Mouse (Mus musculus): ENCODE measurements at regions not wholly inside any gene's neighbourhood (a gene's known extent, or its start where the extent isn't known, plus 50 kb on each side); places are given as distances from the start of the nearest gene placed in this dataset.
A peak's percentile ranks its signal among the peaks of the same experiment; 100 is the strongest.

DNA sequence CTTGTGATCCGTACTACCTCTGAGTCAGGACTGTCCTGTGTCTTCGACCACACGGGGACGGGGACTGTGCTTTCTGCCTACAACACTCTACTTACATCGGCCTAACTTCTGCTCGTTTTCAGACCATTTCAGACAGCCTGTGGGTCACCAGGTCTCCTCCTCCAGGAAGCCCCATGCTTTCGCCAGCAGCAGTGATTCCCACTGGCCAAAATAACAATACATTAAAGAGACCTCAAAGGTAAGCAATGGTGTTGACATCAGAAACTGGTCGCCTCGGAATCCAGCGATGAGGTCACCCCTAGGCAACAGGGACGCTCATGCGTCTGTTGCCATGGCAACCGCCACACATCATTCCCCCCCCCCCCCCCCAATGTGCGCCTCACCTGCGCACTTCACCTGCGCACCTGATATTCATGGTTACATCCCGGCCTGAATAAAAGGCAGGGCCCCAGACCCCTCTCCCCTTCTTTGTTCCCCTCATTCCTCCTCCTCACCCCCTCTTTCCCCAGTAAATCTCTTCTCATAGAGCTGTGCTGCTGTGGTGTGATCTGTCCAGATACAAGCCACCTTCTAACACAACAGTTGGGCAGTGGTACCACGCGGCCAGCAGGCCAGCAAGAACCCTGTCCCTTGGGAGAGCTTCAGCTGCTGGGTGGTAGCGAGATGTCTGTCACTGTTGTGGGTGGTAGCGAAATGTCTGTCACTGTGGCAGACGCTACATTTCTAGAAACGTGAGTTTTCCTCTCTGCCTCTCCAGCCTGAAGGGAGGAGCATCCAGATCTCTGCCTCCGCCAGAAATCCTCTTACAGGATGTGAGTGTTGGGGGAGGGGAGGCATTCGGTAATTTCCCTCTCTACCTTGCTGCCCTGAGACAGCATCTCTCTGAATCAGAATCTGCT lies 145.0 kb downstream of the Setd4 start:
- Histone ChIP-seq H3K27ac (replicated peaks) (no peak overlapping the region), H3K4me2 (replicated peaks) (no peak overlapping the region), H3K27me3 (0 out of 2 replicates have a peak, but pooled peaks cover 6% of the 10 kb centered on the region), H3K4me1 (peaks cover 32% of the 10 kb centered on the region), H3K36me3 (no peaks in the 10 kb centered on the region), H3K9ac (no peak overlapping the region), H3K9me3 (replicated peaks) (no peaks in the 10 kb centered on the region), H3K4me3 (replicated peaks) (no peak overlapping the region)
- ATAC-seq (ENCODE audit: insufficient number of reproducible peaks, low FRiP score, low TSS enrichment, low read depth): no peak
- WGBS: 43% methylated on average over 25 of the region's 25 CpGs

DNA sequence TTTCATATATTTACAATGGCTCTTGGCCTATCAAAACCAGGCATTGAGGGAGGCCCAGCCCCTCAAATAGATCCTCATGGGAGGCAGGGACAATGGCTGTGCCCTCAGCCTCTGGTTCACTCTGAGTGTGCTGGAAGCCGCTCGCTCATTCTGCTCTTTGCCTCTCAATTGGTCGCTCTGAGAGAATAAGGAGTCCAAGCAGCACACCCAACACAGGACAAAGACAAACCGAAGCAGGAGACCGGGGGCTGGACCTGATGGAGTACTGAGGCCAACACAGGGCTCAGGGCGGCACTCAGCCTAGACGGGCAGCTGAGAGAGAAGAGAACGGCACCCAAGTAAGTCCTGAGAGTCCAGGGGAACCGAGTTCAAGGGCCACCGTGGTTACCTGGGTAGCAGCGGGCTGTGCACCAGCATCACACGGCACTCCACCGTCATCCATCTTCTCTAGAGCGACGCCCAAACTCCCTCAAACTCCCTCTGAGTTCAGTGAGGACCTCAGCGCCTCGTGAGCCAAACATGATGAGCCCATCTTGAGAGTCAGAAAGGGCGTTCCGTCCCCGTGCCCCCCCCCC lies 145.8 kb downstream of the Setd4 start:
- 91% methylated on average over 20 of the region's 20 CpGs for WGBS
- Histone ChIP-seq H3K4me3 (replicated peaks) (no peak overlapping the region), H3K27me3 (0 out of 2 replicates have a peak, but pooled peaks cover 6% of the 10 kb centered on the region), H3K4me1 (peaks cover 32% of the 10 kb centered on the region), H3K4me2 (replicated peaks) (no peak overlapping the region), H3K9me3 (replicated peaks) (no peaks in the 10 kb centered on the region), H3K9ac (no peak overlapping the region), H3K27ac (replicated peaks) (no peak overlapping the region), H3K36me3 (no peaks in the 10 kb centered on the region)
- no peak for ATAC-seq (ENCODE audit: insufficient number of reproducible peaks, low FRiP score, low TSS enrichment, low read depth)

DNA sequence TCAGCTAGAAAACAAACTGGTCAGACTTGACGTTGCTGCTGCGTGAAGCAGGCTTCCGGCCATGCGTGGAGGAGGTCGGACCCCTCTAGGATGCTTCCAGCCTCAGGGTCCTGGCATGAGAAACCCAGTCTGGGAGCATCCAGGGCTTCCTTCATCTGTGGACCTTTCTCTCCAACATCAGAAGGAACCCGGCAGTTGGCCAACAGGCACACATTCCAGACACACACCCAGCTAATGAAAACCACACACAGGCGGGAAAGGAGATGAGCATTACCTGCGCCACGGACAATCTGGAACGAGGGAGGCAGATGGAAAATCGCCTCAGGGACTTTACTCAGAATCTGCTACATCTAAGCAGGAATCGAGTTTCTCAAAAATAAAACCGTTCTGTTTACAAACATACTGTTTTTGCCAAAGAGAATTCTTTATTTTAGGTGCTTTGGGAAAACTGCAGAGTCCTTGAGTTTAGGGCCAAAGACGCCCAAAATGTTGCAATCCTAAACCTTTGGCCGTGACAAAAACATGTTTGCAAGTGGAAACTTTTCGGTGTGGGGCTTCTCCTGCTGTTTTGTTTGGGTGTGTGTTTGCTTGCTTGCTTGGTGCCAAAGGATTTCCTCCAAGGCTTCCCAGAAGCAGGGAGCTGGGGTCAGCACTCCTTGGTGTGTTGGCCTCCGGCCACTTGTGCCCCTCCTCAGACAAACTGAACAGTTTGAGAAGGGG lies 147.0 kb downstream of the Setd4 start:
- 32% methylated on average over 17 of the region's 17 CpGs for WGBS
- Histone ChIP-seq H3K4me1 (peaks cover 25% of the 10 kb centered on the region), H3K9ac (no peak overlapping the region), H3K27ac (replicated peaks) (peak overlapping the region; percentile 40; the same call in 1 of the 2 replicates), H3K4me3 (replicated peaks) (no peak overlapping the region), H3K36me3 (no peaks in the 10 kb centered on the region), H3K9me3 (replicated peaks) (no peaks in the 10 kb centered on the region), H3K27me3 (0 out of 2 replicates have a peak, but pooled peaks cover 6% of the 10 kb centered on the region), H3K4me2 (replicated peaks) (no peak overlapping the region)
- no peak for ATAC-seq (ENCODE audit: insufficient number of reproducible peaks, low FRiP score, low TSS enrichment, low read depth)

DNA sequence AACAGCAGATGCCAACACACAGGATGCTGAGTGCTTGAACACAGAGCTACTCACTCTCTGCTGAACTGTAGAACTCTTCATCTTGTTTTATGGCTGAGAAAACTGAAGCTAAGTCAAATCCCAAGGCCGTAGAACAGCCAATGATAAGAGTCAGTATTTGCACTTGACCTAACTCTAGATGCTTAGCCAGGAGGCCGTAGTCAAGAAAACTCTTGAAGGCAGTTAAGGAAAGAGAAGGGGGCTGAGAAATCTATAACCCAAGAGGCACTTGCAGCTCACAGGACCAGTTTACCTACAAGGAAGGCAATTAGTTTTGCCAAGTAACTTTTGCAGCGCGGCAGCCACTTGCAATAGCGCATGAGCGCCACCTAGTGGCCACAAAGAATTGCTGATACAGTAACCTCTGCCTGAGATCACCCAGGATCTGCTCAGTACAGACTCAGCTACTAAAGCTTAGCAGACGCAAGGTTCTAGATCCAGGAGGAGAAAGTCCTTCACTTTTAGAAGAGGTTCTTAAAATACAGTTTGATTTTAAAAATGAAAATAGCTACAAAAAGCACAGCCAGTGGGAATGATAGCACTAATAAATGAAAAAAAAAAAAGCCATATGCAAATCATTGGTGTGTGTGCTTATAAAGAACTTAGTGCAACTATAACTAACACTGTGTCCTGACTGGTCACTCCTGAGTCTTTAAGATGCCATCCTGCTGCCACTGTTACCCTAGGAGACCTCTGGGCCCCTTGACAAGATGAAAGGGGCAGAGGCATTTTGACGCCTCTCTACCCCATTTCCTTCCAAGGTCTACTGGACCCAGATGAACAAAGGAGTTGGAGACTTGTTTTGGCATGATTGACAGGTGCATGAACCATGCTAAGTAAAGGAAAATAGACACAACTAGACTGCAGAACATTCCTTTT lies 149.5 kb downstream of the Setd4 start:
- no peaks in the 10 kb centered on the region for H3K36me3 ChIP-seq
- no peaks in the 10 kb centered on the region for H3K9me3 ChIP-seq (replicated peaks)
- H3K4me2 ChIP-seq (replicated peaks): no peak overlapping the region
- H3K27me3 ChIP-seq: peaks cover 8% of the 10 kb centered on the region
- peaks cover 17% of the 10 kb centered on the region for H3K4me1 ChIP-seq
- H3K4me3 ChIP-seq (replicated peaks): no peak overlapping the region
- 26% methylated on average over 8 of the region's 8 CpGs for WGBS
- no peak overlapping the region for H3K9ac ChIP-seq
- H3K27ac ChIP-seq (replicated peaks): no peak overlapping the region
- ATAC-seq (ENCODE audit: insufficient number of reproducible peaks, low FRiP score, low TSS enrichment, low read depth): no peak

DNA sequence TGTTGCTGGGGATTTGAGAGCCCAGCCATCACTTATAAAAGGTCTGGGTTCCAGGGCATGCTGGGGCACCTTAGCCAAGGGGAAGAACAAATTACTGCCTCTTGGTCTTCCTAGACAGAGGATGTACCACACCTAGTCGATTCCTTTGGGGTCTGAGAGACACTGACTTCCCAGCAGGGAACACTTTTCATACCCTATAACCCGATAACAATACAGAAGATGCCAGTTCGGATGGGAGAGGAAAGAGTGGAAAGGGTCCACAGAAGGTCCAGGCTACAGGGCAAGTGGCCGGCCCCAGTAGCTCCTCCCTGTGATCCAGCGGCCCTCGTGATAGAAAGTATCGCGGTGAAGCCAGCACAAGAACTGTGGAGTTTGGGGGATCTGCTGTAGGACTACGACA lies 150.8 kb downstream of the Setd4 start:
- H3K36me3 ChIP-seq: no peaks in the 10 kb centered on the region
- H3K4me3 ChIP-seq (replicated peaks): no peak overlapping the region
- no peak overlapping the region for H3K9ac ChIP-seq
- H3K9me3 ChIP-seq (replicated peaks): no peaks in the 10 kb centered on the region
- 0 out of 2 replicates have a peak, but pooled peaks cover 5% of the 10 kb centered on the region for H3K4me1 ChIP-seq
- 77% methylated on average over 9 of the region's 9 CpGs for WGBS
- no peak overlapping the region for H3K4me2 ChIP-seq (replicated peaks)
- H3K27ac ChIP-seq (replicated peaks): no peak overlapping the region
- ATAC-seq (ENCODE audit: insufficient number of reproducible peaks, low FRiP score, low TSS enrichment, low read depth): no peak
- peaks cover 7% of the 10 kb centered on the region for H3K27me3 ChIP-seq

DNA sequence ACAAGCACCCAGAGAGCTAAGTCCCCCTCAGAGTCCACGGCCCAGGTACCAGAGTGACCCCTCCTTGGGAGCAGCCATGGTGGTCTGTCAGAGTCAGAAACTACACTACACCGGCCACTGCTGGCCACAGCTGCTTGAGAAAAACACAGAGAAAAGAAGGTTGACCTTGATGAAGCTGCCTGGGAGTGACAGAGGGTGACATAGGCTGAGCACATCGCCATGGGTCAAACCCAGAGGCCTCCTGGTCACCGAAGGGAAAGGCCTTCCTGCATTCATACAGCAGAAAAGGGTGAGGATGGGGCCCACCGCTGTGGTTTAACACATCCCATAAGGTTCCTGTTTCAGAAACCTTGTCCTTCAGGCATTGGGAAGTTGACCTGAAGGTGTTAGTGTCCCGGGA lies 153.0 kb downstream of the Setd4 start:
- Histone ChIP-seq H3K27ac (replicated peaks) (no peak overlapping the region), H3K9ac (no peak overlapping the region), H3K27me3 (peaks cover 7% of the 10 kb centered on the region), H3K36me3 (no peaks in the 10 kb centered on the region), H3K4me1 (no peaks in the 10 kb centered on the region), H3K4me3 (replicated peaks) (no peak overlapping the region), H3K9me3 (replicated peaks) (no peaks in the 10 kb centered on the region), H3K4me2 (replicated peaks) (no peak overlapping the region)
- no peak for ATAC-seq (ENCODE audit: insufficient number of reproducible peaks, low FRiP score, low TSS enrichment, low read depth)
- 85% methylated on average over 6 of the region's 6 CpGs for WGBS

DNA sequence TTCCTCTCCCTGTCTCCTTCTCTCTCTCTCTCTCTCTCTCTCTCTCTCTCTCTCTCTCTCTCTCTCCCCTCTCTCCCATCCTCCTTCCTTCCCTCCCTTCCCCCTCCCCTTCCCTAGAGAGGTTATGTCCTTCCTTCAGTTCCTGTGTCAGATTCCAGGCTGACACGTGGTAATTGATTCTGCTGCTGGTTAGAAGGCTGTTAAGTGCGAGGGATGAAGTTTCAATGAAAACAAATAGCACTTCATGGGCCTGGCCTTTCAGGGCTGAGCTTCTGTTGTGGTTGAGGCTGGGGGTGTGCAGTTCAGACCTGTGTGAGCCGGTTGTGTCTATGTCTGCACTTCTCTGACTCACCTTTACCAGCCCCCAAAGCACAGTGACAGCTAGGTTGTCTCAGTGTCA lies 153.9 kb downstream of the Setd4 start:
- ATAC-seq (ENCODE audit: insufficient number of reproducible peaks, low FRiP score, low TSS enrichment, low read depth): no peak
- no peak overlapping the region for H3K4me3 ChIP-seq (replicated peaks)

DNA sequence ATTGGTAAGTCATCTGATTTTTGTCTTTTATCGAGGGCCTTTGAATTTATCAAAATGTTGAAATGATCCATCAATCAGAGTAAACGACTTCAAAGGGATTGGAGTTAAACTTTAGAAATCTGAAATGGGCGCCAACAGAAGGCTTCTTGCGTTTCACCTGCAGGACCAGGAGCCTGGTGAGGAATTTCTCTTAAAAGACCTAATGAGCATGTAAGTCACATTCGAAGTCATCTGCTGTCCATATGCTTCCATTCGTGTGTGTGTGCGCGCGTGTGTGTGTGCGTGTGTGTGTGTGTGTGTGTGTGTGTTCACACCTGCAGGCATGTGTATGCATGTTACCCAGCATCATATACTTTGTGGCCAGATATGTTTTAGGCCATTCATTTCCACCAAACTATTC lies 155.7 kb downstream of the Setd4 start:
- Histone ChIP-seq H3K36me3 (no peaks in the 10 kb centered on the region), H3K4me2 (replicated peaks) (no peak overlapping the region), H3K27ac (replicated peaks) (no peak overlapping the region), H3K4me3 (replicated peaks) (no peak overlapping the region), H3K9me3 (replicated peaks) (no peaks in the 10 kb centered on the region), H3K9ac (no peak overlapping the region), H3K4me1 (peaks cover 5% of the 10 kb centered on the region), H3K27me3 (peaks cover 7% of the 10 kb centered on the region)
- ATAC-seq (ENCODE audit: insufficient number of reproducible peaks, low FRiP score, low TSS enrichment, low read depth): no peak
- WGBS: 65% methylated on average over 10 of the region's 10 CpGs

More for the DNA sequence above, 153.9 kb downstream of the Setd4 start:
- Histone ChIP-seq H3K9me3 (replicated peaks) (no peaks in the 10 kb centered on the region), H3K4me2 (replicated peaks) (no peak overlapping the region), H3K9ac (no peak overlapping the region), H3K27ac (replicated peaks) (no peak overlapping the region), H3K27me3 (peaks cover 7% of the 10 kb centered on the region), H3K36me3 (no peaks in the 10 kb centered on the region), H3K4me1 (no peaks in the 10 kb centered on the region)
- 16% methylated on average over 3 of the region's 3 CpGs for WGBS

DNA sequence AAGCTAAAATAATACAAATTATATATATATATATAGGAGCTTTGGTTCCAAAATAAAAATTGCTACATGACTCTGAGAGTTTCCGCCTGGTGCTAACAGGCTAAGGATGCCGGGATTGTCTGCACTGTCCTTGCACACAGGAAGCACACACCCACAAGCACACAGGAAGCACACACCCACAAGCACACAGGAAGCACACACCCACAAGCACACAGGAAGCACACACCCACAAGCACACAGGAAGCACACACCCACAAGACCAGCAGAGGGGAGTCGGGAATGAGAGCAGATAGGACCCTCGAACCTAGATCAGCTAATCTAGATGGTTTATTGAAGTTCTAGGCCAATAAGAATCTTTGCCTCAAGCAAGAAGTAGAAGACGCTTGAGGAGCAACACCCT lies 156.9 kb downstream of the Setd4 start:
- ATAC-seq (ENCODE audit: insufficient number of reproducible peaks, low FRiP score, low TSS enrichment, low read depth): no peak
- no peak overlapping the region for H3K9ac ChIP-seq
- no peaks in the 10 kb centered on the region for H3K9me3 ChIP-seq (replicated peaks)
- no peak overlapping the region for H3K4me2 ChIP-seq (replicated peaks)
- peaks cover 8% of the 10 kb centered on the region for H3K27me3 ChIP-seq
- H3K36me3 ChIP-seq: no peaks in the 10 kb centered on the region
- H3K27ac ChIP-seq (replicated peaks): no peak overlapping the region
- WGBS: 84% methylated on average over 5 of the region's 5 CpGs
- H3K4me1 ChIP-seq: peaks cover 17% of the 10 kb centered on the region
- H3K4me3 ChIP-seq (replicated peaks): no peak overlapping the region

DNA sequence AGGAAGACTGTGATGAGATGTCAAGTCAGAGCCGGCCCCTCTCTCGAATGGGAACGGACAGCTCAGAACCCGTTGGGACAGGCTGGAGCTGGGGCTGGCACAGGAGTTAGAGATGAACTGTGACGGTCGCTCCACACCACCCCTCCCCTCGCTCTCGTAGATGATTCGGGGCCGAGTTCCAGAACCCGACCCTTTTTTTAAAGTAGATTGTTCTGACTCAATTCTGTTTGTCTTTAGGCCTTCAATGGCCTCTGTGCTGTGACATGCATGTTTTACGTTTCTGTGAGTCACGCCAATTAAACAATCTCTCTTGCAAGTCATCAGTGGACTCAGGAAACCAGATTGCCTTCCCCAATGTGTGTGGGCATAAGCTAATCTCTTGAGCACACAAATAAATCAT lies 157.7 kb downstream of the Setd4 start:
- ATAC-seq (ENCODE audit: insufficient number of reproducible peaks, low FRiP score, low TSS enrichment, low read depth): no peak
- Histone ChIP-seq H3K4me2 (replicated peaks) (no peak overlapping the region), H3K4me3 (replicated peaks) (no peak overlapping the region)

More for the DNA sequence above, 157.7 kb downstream of the Setd4 start:
- H3K9me3 ChIP-seq (replicated peaks): no peaks in the 10 kb centered on the region
- no peaks in the 10 kb centered on the region for H3K36me3 ChIP-seq
- H3K27ac ChIP-seq (replicated peaks): no peak overlapping the region
- WGBS: 53% methylated on average over 13 of the region's 13 CpGs
- peaks cover 20% of the 10 kb centered on the region for H3K4me1 ChIP-seq
- no peak overlapping the region for H3K9ac ChIP-seq
- H3K27me3 ChIP-seq: peaks cover 15% of the 10 kb centered on the region
